Mouse (Mus musculus) liver, adult (tissue): ENCODE data around the gene Hivep3.

Experiments
- GATA4 ChIP-seq: IDR thresholded peaks from 2 replicates; pipeline ENCODE4 v1.6.1; 2014; ENCODE audit warnings: mild to moderate bottlenecking, low read length; ENCODE audit not compliant: insufficient replicate concordance

Gene Hivep3

GRCm38 (mm10) chr4:119922945-119923344 lies 189.4 kb downstream of the Hivep3 start:
- no peak for TF ChIP-seq GATA4

GRCm38 (mm10) chr4:119923410-119923809 lies 189.8 kb downstream of the Hivep3 start:
- no peak for TF ChIP-seq GATA4

- TF ChIP-seq GATA4: no peak
Observed at GRCm38 (mm10) chr4:119925052-119925451, 191.5 kb downstream of the Hivep3 start.

- TF ChIP-seq GATA4: no peak
Observed at GRCm38 (mm10) chr4:119931923-119932322, 198.3 kb downstream of the Hivep3 start.

GRCm38 (mm10) chr4:119932549-119933257 lies 199.1 kb downstream of the Hivep3 start:
- no peak for TF ChIP-seq GATA4

GRCm38 (mm10) chr4:119934901-119935300 lies 201.3 kb downstream of the Hivep3 start:
- no peak for TF ChIP-seq GATA4

- no peak for TF ChIP-seq GATA4
Observed at GRCm38 (mm10) chr4:119937876-119938275, 204.3 kb downstream of the Hivep3 start.

- TF ChIP-seq GATA4: no peak
Observed at GRCm38 (mm10) chr4:119938518-119938917, 204.9 kb downstream of the Hivep3 start.

- TF ChIP-seq GATA4: no peak
Observed at GRCm38 (mm10) chr4:119939786-119940185, 206.2 kb downstream of the Hivep3 start.

GRCm38 (mm10) chr4:119946224-119946887 lies 212.8 kb downstream of the Hivep3 start:
- TF ChIP-seq GATA4: no peak

GRCm38 (mm10) chr4:119947232-119948162 lies 213.9 kb downstream of the Hivep3 start:
- no peak for TF ChIP-seq GATA4

- TF ChIP-seq GATA4: no peak
Observed at GRCm38 (mm10) chr4:119948406-119948805, 214.8 kb downstream of the Hivep3 start.

- no peak for TF ChIP-seq GATA4
Observed at GRCm38 (mm10) chr4:119948922-119949614, 215.5 kb downstream of the Hivep3 start.

GRCm38 (mm10) chr4:119950181-119950580 lies 216.6 kb downstream of the Hivep3 start:
- no peak for TF ChIP-seq GATA4

GRCm38 (mm10) chr4:119951081-119951480 lies 217.5 kb downstream of the Hivep3 start:
- no peak for TF ChIP-seq GATA4

- no peak for TF ChIP-seq GATA4
Observed at GRCm38 (mm10) chr4:119955008-119955407, 221.4 kb downstream of the Hivep3 start.

- no peak for TF ChIP-seq GATA4
Observed at GRCm38 (mm10) chr4:119957970-119958369, 224.4 kb downstream of the Hivep3 start.
